Mouse (Mus musculus) cortical plate, adult 2 months (tissue): Measurements from ENCODE around the gene Mrtfa.

Experiments
- CTCF ChIP-seq: fragments of 200-500 bp; IDR thresholded peaks from 2 replicates; pipeline ENCODE4 v1.5.1; 2011; ENCODE audit warnings: mild to moderate bottlenecking, control low read depth, low read length; ENCODE audit not compliant: insufficient read depth; ENCODE audit errors: extremely low read depth
- POLR2A ChIP-seq: fragments of 200-500 bp; IDR thresholded peaks from 2 replicates; pipeline ENCODE4 v1.6.1; 2011; ENCODE audit warnings: mild to moderate bottlenecking, low read length, control low read depth; ENCODE audit not compliant: insufficient read depth; ENCODE audit errors: extremely low read depth

DNA sequence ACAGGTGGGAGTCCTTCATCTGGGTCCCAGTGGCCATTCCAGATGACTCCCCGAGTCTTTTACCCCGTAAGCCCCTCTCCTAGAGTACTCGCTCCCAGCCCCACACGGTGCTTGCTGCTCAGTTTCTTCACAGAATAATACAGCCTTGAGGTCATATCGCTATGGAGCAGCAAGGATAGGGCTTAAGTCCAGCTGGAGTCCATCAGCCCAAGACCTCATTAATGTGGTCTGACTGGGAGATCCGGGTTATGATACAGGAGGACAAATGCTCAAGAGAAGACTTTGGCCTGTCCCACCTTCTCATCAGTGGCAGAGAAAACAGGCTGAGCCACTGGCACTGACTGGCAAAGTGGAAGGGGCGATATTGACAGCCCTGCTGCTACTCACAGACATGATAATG lies 173.2 kb downstream of the Mrtfa start:
- TF ChIP-seq CTCF = no peak
- TF ChIP-seq POLR2A = no peak
